Mouse (Mus musculus) CH12.LX (cell line): ENCODE measurements at regions not wholly inside any gene's neighbourhood (a gene's known extent, or its start where the extent isn't known, plus 50 kb on each side); places are given as distances from the start of the nearest gene placed in this dataset.

Experiments
- DNase-seq: peaks from one replicate; pipeline ENCODE4 v3.0.0-alpha.2; 2013; ENCODE audit errors: extremely low read depth
- H3K27ac ChIP-seq: 2 replicates; pipeline ENCODE4 v1.5.1; 2012; ENCODE audit warnings: low read depth, mild to moderate bottlenecking, control low read depth, moderate library complexity; ENCODE audit not compliant: insufficient read depth
- H3K27me3 ChIP-seq: replicated peaks from 2 replicates; pipeline ENCODE3; 2012; ENCODE audit warnings: inconsistent platforms
- H3K36me3 ChIP-seq, 2 experiments: replicated peaks in 1 of 2; 2 replicates each; pipeline versions ENCODE3 to v1.6.1; 2012; ENCODE audit warnings: inconsistent platforms in 1 of 2, low read length in 1 of 2, mild to moderate bottlenecking in 1 of 2, mixed read lengths in 1 of 2, moderate library complexity in 1 of 2; ENCODE audit not compliant: control insufficient read depth in 1 of 2, insufficient read depth in 1 of 2
- H3K4me1 ChIP-seq, 2 experiments: 2 replicates each; pipeline ENCODE4 v1.6.1; 2012; ENCODE audit warnings: inconsistent platforms in 1 of 2, moderate library complexity in 1 of 2; ENCODE audit not compliant: insufficient read depth in 2 of 2, control insufficient read depth in 1 of 2
- H3K4me2 ChIP-seq: 2 replicates; pipeline ENCODE4 v1.6.1; 2012; ENCODE audit warnings: low read depth, mild to moderate bottlenecking, control low read depth; ENCODE audit not compliant: poor library complexity, insufficient read depth, severe bottlenecking
- H3K4me3 ChIP-seq, 3 experiments: fragments of 150-350 bp in 1 of 3; sonication (generic) in 1 of 3; replicated peaks in 1 of 3; 2 replicates each; pipeline versions ENCODE3 to v1.5.1; 2011 to 2012; ENCODE audit warnings: low read depth in 2 of 3, low read length in 2 of 3, mild to moderate bottlenecking in 2 of 3, moderate library complexity in 2 of 3, control low read depth in 1 of 3, improper control_type of control experiment in 1 of 3, inconsistent platforms in 1 of 3, mixed read lengths in 1 of 3; ENCODE audit not compliant: poor library complexity in 1 of 3
- H3K79me2 ChIP-seq: replicated peaks from 2 replicates; pipeline ENCODE4 v1.6.1; 2012; ENCODE audit warnings: mild to moderate bottlenecking, moderate library complexity; ENCODE audit not compliant: control insufficient read depth, poor library complexity, insufficient read depth, severe bottlenecking; ENCODE audit errors: extremely low read depth
- H3K9ac ChIP-seq: 2 replicates; pipeline ENCODE4 v1.6.1; 2012; ENCODE audit warnings: low read depth, mild to moderate bottlenecking, control low read depth, moderate library complexity; ENCODE audit not compliant: insufficient read depth
- H3K9me3 ChIP-seq: replicated peaks from 2 replicates; pipeline ENCODE3; 2012; ENCODE audit warnings: low read length, inconsistent platforms, mixed read lengths
- CHD1 ChIP-seq: IDR thresholded peaks from 2 replicates; pipeline ENCODE4 v1.6.1; 2012; ENCODE audit warnings: low read depth, low read length, improper control_type of control experiment, inconsistent platforms
- CTCF ChIP-seq, 2 experiments: IDR thresholded peaks in 1 of 2; conservative IDR thresholded peaks in 1 of 2; 2 replicates each; pipeline ENCODE4 v1.5.1; 2011 to 2012; ENCODE audit warnings: low read depth in 2 of 2, low read length in 2 of 2, improper control_type of control experiment in 1 of 2, inconsistent platforms in 1 of 2, mild to moderate bottlenecking in 1 of 2, moderate library complexity in 1 of 2
- ELF1 ChIP-seq: IDR thresholded peaks from 2 replicates; pipeline ENCODE4 v1.6.1; 2014; ENCODE audit warnings: low read depth, mild to moderate bottlenecking, inconsistent platforms, low read length, improper control_type of control experiment
- EP300 ChIP-seq: IDR thresholded peaks from 2 replicates; pipeline ENCODE4 v1.6.1; 2011; ENCODE audit warnings: low read length, improper control_type of control experiment
- GABPA ChIP-seq: IDR thresholded peaks from 2 replicates; pipeline ENCODE4 v1.6.1; 2012; ENCODE audit warnings: low read depth, low read length, improper control_type of control experiment, inconsistent platforms; ENCODE audit not compliant: insufficient replicate concordance
- IRF4 ChIP-seq: IDR thresholded peaks from 2 replicates; pipeline ENCODE4 v1.6.1; 2014; ENCODE audit warnings: low read depth, mild to moderate bottlenecking, inconsistent platforms, low read length, improper control_type of control experiment
- JUND ChIP-seq: conservative IDR thresholded peaks from 2 replicates; pipeline ENCODE4 v1.6.1; 2011; ENCODE audit warnings: low read depth, low read length, improper control_type of control experiment
- MEF2A ChIP-seq: IDR thresholded peaks from 2 replicates; pipeline ENCODE4 v1.6.1; 2014; ENCODE audit warnings: low read depth, mild to moderate bottlenecking, inconsistent platforms, low read length, improper control_type of control experiment, borderline replicate concordance
- MXI1 ChIP-seq: IDR thresholded peaks from 2 replicates; pipeline ENCODE4 v1.6.1; 2011; ENCODE audit warnings: mild to moderate bottlenecking, low read depth, low read length, improper control_type of control experiment
- MYC ChIP-seq: IDR thresholded peaks from 2 replicates; pipeline ENCODE4 v1.6.1; 2011; ENCODE audit warnings: low read depth, mild to moderate bottlenecking, improper control_type of control experiment, low read length
- NELFE ChIP-seq: IDR thresholded peaks from 2 replicates; pipeline ENCODE4 v1.6.1; 2011; ENCODE audit warnings: low read depth, low read length, improper control_type of control experiment
- NRF1 ChIP-seq: IDR thresholded peaks from 2 replicates; pipeline ENCODE4 v1.6.1; 2014; ENCODE audit warnings: low read depth, mild to moderate bottlenecking, inconsistent platforms, low read length, improper control_type of control experiment, moderate library complexity
- POLR2A ChIP-seq: IDR thresholded peaks from 2 replicates; pipeline ENCODE4 v1.6.1; 2011; ENCODE audit warnings: low read depth, mild to moderate bottlenecking, improper control_type of control experiment, low read length
- POLR2AphosphoS2 ChIP-seq: IDR thresholded peaks from 2 replicates; pipeline ENCODE4 v1.6.1; 2011; ENCODE audit warnings: low read depth, low read length, improper control_type of control experiment
- SIN3A ChIP-seq: IDR thresholded peaks from 2 replicates; pipeline ENCODE4 v1.6.1; 2012; ENCODE audit warnings: low read length, improper control_type of control experiment, inconsistent platforms
- SMC3 ChIP-seq: IDR thresholded peaks from 2 replicates; pipeline ENCODE4 v1.6.1; 2011; ENCODE audit warnings: low read depth, low read length, improper control_type of control experiment
- TBP ChIP-seq: conservative IDR thresholded peaks from 2 replicates; pipeline ENCODE4 v1.6.1; 2011; ENCODE audit warnings: low read depth, low read length, improper control_type of control experiment
- TCF12 ChIP-seq: IDR thresholded peaks from 2 replicates; pipeline ENCODE4 v1.6.1; 2014; ENCODE audit warnings: low read depth, mild to moderate bottlenecking, inconsistent platforms, low read length, improper control_type of control experiment
- UBTF ChIP-seq: IDR thresholded peaks from 2 replicates; pipeline ENCODE4 v1.6.1; 2012; ENCODE audit warnings: low read depth, mild to moderate bottlenecking, inconsistent platforms, low read length, improper control_type of control experiment, moderate library complexity
- USF1 ChIP-seq: IDR thresholded peaks from 2 replicates; pipeline ENCODE4 v1.6.1; 2014; ENCODE audit warnings: low read depth, mild to moderate bottlenecking, inconsistent platforms, low read length, improper control_type of control experiment
- ZC3H11A ChIP-seq: IDR thresholded peaks from 2 replicates; pipeline ENCODE4 v1.6.1; 2012; ENCODE audit warnings: low read depth, mild to moderate bottlenecking, inconsistent platforms, low read length, improper control_type of control experiment
- ZKSCAN1 ChIP-seq: IDR thresholded peaks from 2 replicates; pipeline ENCODE4 v1.6.1; 2012; ENCODE audit warnings: low read depth, inconsistent platforms, low read length, improper control_type of control experiment, borderline replicate concordance
- dilution Hi-C: fragments of 300-500 bp; cut with MboI; formaldehyde crosslinking; loops from 2 replicates; pipeline ENCODE4 v1.14.3; 2020; ENCODE audit warnings: low sequenced_read_pairs; ENCODE audit not compliant: extremely low pct_unique_long_range_greater_than_20kb, extremely low pct_ligation_motif_present
- in situ Hi-C: fragments of 300-500 bp; cut with MboI; formaldehyde crosslinking; loops from 3 replicates; pipeline ENCODE4 v1.14.3; 2019; ENCODE audit warnings: low sequenced_read_pairs, low pct_ligation_motif_present, low pct_unique_long_range_greater_than_20kb, mixed read lengths

GRCm38 (mm10) chr17:58749000-58749399 lies 242.2 kb downstream of the Pdzph1 start:
- in situ Hi-C loops, result no loop called here
- Histone ChIP-seq H3K9me3 (peaks cover 41% of the 10 kb centered on the region), H3K4me2 (no peak overlapping the region), H3K4me3 (no peak overlapping the region), H3K4me1 (no peaks in the 10 kb centered on the region), H3K36me3 (no peaks in the 10 kb centered on the region), H3K27me3 (no peaks in the 10 kb centered on the region), H3K79me2 (no peaks in the 10 kb centered on the region), H3K9ac (no peak overlapping the region), H3K27ac (no peak overlapping the region)
- DNase-seq, result no peak
- TF ChIP-seq CTCF (conservative IDR thresholded peaks at IDR 0.05 in 1 of 2, IDR thresholded peaks at IDR 0.05 in 1 of 2; ENCODE audit: low read depth in 2 of 2, low read length in 2 of 2) (no peak), ZC3H11A (no peak), JUND (no peak), TCF12 (no peak), ELF1 (no peak), EP300 (no peak), SMC3 (no peak), NRF1 (no peak), GABPA (no peak), CHD1 (no peak), TBP (no peak), IRF4 (no peak), MXI1 (no peak), SIN3A (no peak), MEF2A (no peak), NELFE (no peak)
- dilution Hi-C loops, result no loop called here

GRCm38 (mm10) chr17:58748264-58748663 lies 242.9 kb downstream of the Pdzph1 start:
- no peaks in the 10 kb centered on the region for H3K27me3 ChIP-seq
- H3K27ac ChIP-seq, result no peak overlapping the region
- in situ Hi-C loops, result no loop called here
- H3K4me2 ChIP-seq, result no peak overlapping the region
- H3K4me1 ChIP-seq, result no peaks in the 10 kb centered on the region
- peaks cover 37% of the 10 kb centered on the region for H3K9me3 ChIP-seq
- dilution Hi-C loops, result no loop called here
- no peak overlapping the region for H3K4me3 ChIP-seq
- TF ChIP-seq UBTF (no peak), JUND (no peak), CHD1 (no peak), USF1 (no peak), MYC (no peak), SMC3 (no peak), TBP (no peak), MEF2A (no peak), ZKSCAN1 (no peak), POLR2AphosphoS2 (no peak), POLR2A (no peak)
- no peaks in the 10 kb centered on the region for H3K79me2 ChIP-seq
- H3K9ac ChIP-seq, result no peak overlapping the region
- no peak for DNase-seq
- H3K36me3 ChIP-seq, result no peaks in the 10 kb centered on the region
